Mouse (Mus musculus) embryo, embryonic 10 days (tissue): ENCODE results near the gene Nat8f3.
"Not testable (repeated sequence)": the region's sequence is repeated elsewhere in the genome, so short reads cannot be mapped to it uniquely, and the experiment has no call there.

Experiments
- DNase-seq: peaks from one replicate; pipeline ENCODE4 v3.0.0-alpha.2; 2015; ENCODE audit warnings: low spot score

Nat8f3 gene

DNA sequence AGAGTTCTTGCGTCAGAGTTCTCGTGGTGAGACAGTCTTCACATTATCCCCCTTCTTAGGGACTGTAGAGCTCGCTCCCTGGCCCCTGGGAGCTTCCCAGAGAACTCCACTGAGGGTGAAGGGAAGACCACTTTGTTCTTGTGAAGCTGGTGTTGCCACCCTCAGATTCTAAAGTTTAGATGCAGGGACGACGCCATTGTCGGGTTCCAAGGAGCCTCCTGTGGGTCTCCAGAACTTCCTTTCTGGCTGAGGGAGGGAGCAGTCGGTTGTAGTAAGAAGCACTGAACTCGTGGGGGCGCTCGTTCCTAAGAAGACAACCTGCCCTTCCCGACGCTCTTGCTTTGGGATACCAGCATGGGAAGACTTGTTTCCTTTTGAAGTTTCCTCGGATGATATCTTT is at the start of gene Nat8f3:
Gene Nat8f3 (minus strand): TSS at position 223 of the 400 bp plus-strand sequence.
- DNase-seq, result not testable (repeated sequence)

DNA sequence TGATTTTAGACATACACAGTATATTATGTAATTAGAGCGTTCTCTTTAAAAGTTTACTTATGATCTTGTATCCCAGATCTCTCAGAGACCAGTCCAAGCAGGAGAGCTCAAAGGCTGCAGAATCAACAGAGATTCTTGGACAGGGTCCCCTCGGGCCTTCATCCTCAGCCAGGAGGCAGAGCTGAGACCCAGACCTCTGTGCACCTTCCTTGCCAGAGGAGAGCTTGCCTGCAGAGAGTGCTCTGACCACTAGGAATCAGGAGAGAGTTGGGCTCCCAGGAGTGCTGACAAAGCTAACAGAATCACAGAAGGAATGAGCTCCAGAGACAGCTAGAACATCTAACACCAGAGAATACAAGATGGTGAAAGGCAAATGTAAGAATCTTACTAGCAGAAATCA is 47.8 kb upstream of the Nat8f3 start:
- no peak for DNase-seq

DNA sequence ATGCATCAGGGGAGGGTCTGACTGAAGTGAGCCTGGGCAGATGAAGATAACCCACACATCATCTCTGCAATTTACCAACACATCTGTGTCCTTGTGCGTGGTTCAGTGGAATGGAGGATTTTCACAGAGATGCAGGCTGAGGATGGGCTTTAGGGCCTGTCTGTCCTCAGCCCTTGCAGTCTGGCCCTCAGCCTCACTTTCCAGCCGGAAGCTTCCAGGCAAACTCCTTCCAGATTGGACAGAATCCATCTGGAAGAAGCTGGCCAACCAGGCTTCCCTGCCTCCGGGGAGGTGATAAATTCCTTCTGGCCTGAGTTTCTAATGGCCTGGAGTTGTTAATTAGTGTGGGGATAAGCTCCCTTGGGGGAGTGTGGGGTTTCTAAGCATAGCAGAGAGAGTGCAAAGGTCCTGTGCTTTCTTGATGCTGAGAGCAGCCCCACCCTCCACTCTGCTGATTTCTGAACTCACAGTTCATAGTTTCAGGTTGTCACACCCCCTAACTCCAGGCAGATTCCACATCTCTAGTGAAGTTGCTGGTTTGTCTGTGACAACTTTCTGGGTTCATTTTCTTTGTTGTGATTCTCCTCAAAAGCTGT is 45.5 kb upstream of the Nat8f3 start:
- not testable (repeated sequence) for DNase-seq

DNA sequence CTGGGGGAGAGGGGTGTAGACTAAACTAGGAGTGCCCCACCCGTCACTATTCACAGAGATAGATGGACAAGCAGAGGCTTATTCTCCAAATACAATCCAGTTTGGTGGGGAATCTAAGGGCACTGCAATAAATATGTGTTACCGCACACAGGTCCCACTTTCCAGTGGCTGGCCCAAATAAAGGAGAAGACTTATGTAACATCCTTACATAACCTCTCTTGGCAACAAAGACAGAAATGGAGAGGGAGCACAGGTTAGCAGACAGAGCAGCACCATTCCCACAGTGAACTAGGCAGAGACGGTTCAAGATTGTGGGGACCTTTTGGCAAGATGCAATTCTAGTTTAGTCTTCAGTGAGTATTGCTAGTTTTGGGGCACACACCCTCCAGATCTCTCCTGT is 45.0 kb upstream of the Nat8f3 start:
- DNase-seq, result not testable (repeated sequence)

DNA sequence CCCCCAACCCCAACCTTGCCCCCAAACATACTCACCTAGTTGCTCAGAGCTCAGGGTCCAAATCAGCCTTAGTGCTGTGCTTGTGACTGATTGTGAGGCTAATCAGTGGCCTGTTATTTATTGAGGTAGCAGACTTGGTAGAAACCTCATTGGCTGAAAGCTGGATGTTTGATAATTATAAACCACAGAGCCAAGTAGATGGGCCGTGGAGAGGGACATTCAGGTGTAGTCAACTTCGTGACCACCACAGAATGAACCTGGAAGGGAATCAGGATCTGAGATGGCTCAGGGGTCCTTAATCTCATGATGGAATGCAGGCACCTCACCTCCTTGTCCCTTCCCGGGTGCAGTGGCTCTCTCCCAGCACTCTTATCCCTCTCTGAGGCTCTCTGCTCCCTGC is 44.2 kb upstream of the Nat8f3 start:
- DNase-seq, result not testable (repeated sequence)

DNA sequence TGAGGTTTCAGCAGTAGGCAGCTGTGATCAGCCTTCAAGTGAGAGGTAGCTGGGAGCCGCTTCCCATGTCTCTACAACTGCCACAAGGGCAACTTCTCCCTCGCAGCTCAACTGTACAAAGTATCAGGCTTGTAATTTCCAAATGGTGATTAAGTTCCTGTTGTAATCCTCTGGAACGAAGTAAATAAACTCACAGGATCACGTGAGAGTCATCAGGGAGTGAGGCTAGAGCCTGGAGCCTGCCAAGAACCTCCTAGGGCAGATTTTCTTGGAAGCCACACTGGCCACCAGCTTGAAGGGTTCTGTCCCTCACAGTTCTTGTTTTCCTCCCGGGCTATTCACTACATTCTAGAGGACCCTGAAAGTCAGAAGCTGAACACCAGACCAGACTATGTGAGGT is 37.6 kb upstream of the Nat8f3 start:
- DNase-seq, result not testable (repeated sequence)

DNA sequence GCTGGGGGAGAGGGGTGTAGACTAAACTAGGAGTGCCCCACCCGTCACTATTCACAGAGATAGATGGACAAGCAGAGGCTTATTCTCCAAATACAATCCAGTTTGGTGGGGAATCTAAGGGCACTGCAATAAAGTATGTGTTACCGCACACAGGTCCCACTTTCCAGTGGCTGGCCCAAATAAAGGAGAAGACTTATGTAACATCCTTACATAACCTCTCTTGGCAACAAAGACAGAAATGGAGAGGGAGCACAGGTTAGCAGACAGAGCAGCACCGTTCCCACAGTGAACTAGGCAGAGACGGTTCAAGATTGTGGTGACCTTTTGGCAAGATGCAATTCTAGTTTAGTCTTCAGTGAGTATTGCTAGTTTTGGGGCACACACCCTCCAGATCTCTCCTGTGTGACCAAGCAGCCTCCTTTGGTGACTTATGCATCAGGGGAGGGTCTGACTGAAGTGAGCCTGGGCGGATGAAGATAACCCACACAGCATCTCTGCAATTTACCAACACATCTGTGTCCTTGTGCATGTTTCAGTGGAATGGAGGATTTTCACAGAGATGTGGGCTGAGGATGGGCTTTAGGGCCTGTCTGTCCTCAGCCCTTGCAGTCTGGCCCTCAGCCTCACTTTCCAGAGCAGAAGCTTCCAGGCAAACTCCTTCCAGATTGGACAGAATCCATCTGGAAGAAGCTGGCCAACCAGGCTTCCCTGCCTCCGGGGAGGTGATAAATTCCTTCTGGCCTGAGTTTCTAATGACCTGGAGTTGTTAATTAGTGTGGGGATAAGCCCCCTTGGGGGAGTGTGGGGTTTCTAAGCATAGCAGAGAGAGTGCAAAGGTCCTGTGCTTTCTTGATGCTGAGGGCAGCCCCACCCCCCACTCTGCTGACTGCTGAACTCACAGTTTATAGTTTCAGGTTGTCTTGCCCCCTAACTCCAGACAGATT is 2.2 kb downstream of the Nat8f3 start:
- DNase-seq, result not testable (repeated sequence)

DNA sequence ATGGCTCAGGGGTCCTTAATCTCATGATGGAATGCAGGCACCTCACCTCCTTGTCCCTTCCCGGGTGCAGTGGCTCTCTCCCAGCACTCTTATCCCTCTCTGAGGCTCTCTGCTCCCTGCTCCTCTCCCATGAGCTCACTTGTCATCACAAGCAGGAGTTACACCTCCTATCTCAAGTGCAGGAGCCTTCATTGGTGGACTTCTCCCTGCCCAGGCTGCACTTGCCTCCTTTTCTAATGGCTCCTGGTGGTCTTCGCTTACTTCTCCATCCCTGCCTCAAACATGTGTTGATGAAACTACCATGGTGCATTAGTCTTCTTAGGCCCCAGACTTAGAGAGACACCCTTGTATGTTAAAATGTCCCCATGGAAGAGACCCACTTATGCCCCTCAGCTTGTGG is 2.9 kb downstream of the Nat8f3 start:
- DNase-seq, result not testable (repeated sequence)

DNA sequence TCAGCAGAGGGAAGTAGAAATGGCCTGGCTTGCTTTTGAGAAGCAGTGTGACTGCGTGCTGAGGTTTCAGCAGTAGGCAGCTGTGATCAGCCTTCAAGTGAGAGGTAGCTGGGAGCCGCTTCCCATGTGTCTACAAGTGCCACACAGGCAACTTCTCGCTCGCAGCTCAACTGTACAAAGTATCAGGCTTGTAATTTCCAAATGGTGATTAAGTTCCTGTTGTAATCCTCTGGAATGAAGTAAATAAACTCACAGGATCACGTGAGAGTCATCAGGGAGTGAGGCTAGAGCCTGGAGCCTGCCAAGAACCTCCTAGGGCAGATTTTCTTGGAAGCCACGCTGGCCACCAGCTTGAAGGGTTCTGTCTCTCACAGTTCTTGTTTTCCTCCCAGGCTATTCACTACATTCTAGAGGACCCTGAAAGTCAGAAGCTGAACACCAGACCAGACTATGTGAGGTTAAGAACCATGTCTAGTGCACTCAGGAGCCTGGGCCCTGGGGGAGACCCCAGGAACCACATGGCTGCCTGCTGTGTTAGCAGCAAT is 9.8 kb downstream of the Nat8f3 start:
- DNase-seq, result not testable (repeated sequence)

DNA sequence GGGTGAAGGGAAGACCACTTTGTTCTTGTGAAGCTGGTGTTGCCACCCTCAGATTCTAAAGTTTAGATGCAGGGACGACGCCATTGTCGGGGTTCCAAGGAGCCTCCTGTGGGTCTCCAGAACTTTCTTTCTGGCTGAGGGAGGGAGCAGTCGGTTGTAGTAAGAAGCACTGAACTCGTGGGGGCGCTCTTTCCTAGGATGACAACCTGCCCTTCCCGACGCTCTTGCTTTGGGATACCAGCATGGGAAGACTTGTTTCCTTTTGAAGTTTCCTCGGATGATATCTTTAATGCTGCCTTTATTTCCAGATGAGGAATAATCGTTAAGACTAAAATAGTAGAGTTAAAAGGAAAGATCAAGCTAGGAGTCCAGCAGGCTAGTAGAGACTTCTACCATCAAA is 52.4 kb downstream of the Nat8f3 start, which contains the start of gene Nat8f7:
Gene Nat8f7 (minus strand): TSS at position 101 of the 400 bp plus-strand sequence.
- not testable (repeated sequence) for DNase-seq

DNA sequence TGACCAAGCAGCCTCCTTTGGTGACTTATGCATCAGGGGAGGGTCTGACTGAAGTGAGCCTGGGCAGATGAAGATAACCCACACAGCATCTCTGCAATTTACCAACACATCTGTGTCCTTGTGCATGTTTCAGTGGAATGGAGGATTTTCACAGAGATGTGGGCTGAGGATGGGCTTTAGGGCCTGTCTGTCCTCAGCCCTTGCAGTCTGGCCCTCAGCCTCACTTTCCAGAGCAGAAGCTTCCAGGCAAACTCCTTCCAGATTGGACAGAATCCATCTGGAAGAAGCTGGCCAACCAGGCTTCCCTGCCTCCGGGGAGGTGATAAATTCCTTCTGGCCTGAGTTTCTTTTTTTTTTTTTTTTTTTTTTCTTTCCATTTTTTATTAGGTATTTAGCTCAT is 55.9 kb downstream of the Nat8f3 start:
- DNase-seq, result not testable (repeated sequence)

DNA sequence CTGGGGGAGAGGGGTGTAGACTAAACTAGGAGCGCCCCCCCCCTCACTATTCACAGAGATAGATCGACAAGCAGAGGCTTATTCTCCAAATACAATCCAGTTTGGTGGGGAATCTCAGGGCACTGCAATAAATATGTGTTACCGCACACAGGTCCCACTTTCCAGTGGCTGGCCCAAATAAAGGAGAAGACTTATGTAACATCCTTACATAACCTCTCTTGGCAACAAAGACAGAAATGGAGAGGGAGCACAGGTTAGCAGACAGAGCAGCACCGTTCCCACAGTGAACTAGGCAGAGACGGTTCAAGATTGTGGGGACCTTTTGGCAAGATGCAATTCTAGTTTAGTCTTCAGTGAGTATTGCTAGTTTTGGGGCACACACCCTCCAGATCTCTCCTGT is 56.3 kb downstream of the Nat8f3 start:
- DNase-seq, result not testable (repeated sequence)

DNA sequence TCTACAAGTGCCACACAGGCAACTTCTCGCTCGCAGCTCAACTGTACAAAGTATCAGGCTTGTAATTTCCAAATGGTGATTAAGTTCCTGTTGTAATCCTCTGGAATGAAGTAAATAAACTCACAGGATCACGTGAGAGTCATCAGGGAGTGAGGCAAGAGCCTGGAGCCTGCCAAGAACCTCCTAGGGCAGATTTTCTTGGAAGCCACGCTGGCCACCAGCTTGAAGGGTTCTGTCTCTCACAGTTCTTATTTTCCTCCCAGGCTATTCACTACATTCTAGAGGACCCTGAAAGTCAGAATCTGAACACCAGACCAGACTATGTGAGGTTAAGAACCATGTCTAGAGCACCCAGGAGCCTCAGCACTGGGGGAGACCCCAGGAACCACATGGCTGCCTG is 63.6 kb downstream of the Nat8f3 start:
- not testable (repeated sequence) for DNase-seq
